Mouse (Mus musculus): Measurements from ENCODE around the gene Wnt5a. TPM values are rescaled to one million over a fixed set of nuclear protein-coding genes. Genes with fewer than 3 reads are reported as not detected.

The Wnt5a gene
- polyA plus RNA-seq, 1 experiment from 2014 or later = 26.6 TPM

DNA sequence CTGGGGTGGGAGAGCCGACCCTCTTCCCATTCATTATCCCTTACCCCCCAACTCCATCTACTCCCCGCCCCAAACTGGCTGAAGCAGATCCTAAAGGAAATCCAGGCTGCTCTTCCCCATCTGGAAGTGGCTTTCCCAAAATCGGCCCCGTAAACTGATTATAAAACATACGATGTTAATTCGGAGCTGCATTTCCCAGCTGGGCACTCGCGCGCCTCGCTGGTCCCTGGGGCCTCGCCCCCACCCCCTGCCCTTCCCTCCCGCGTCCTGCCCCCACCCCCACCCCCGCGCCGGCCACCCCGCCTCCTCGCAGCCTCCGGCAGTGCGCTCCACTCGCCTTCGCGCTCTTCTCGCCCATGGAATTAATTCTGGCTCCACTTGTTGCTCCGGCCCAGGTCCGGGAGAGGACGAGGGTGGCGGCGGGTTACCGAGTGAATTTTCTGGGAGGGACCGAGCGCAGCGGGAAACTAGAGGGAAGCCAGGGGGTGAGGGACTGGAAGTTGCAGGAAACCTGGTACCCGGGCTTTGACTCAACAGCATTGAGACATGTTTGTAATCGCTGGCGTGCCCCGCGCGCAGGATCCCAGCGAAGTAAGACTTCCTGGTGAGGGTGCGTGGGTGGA is 6.6 kb downstream of the Wnt5a start:
- peaks cover 57% of the 10 kb centered on the region for H3K4me1 ChIP-seq (replicated peaks)
- peak overlapping the region; percentile 62 for H3K4me3 ChIP-seq
- H3K36me3 ChIP-seq = no peaks in the 10 kb centered on the region
- H3K27ac ChIP-seq (replicated peaks) = peak overlapping the region; percentile 71
- peak overlapping the region; percentile 45 for H3K9ac ChIP-seq
- WGBS = 1% methylated on average over 38 of the region's 41 CpGs
- ATAC-seq (ENCODE audit: low FRiP score, low read depth) = no peak
- peak overlapping the region; percentile 90 for H3K4me2 ChIP-seq
- H3K27me3 ChIP-seq = peaks cover 16% of the 10 kb centered on the region
- no peaks in the 10 kb centered on the region for H3K9me3 ChIP-seq

DNA sequence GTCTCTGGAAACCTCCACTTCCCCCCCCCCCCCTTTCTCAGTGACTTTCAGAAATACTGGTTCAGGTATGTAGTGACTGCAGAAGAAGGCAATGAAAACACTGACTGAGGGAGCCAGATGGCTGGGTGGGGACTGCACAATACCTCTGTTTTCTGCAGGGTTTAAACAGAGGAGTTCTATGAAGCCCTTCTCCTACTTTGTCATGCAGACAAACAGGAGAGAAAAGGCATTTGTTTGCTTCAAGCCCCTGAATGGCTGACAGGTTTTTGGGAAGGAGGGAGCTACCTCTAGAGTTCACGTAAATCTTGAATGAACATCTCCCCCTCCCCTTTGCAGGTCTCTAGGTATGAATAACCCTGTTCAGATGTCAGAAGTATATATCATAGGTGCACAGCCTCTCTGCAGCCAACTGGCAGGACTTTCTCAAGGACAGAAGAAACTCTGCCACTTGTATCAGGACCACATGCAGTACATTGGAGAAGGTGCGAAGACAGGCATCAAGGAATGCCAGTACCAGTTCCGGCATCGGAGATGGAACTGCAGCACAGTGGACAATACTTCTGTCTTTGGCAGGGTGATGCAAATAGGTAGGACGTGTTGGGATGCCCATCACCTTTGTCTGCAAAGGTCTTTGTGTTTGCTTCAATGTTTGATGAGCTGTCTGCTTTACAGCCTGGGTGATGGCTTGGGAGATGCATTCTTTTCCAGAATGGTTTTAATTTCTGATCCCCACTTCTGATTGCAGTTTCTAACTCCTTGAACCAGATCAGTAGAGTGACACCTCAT is 8.4 kb downstream of the Wnt5a start:
- Histone ChIP-seq H3K4me2 (peak overlapping the region; percentile 90), H3K4me1 (replicated peaks) (peaks cover 45% of the 10 kb centered on the region), H3K27me3 (peaks cover 13% of the 10 kb centered on the region; the same call in 1 of the 2 replicates), H3K36me3 (no peaks in the 10 kb centered on the region), H3K4me3 (peak overlapping the region; percentile 62; the same call in 1 of the 2 replicates), H3K9me3 (no peaks in the 10 kb centered on the region), H3K27ac (replicated peaks) (no peak overlapping the region), H3K9ac (no peak overlapping the region)
- no peak for ATAC-seq (ENCODE audit: low FRiP score, low read depth)
- 64% methylated on average over 5 of the region's 5 CpGs for WGBS

DNA sequence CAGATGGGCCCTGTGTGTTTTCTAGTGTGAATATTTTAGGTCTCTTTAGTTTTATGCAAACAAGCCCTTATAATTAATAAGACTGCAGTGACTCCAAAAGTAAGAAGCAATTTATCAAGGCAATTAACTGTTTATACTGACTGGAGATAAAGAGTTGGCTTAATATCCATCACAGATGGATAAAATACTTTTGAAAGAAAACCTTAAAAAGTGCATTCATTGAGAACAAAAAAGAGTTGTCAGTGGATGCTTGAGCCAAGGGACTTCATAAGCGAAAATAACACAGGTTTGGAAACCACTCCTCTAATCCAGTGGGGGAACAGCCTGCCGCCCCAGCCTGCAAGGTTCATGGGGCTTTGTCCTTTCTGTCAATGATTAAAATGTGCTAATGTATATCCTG is 9.6 kb downstream of the Wnt5a start:
- H3K4me3 ChIP-seq = no peak overlapping the region
- ATAC-seq (ENCODE audit: low FRiP score, low read depth) = no peak
- H3K36me3 ChIP-seq = no peaks in the 10 kb centered on the region
- H3K27me3 ChIP-seq = peaks cover 13% of the 10 kb centered on the region; the same call in 1 of the 2 replicates
- H3K4me1 ChIP-seq (replicated peaks) = peaks cover 37% of the 10 kb centered on the region
- H3K27ac ChIP-seq (replicated peaks) = no peak overlapping the region
- peak overlapping the region; percentile 90 for H3K4me2 ChIP-seq
- H3K9ac ChIP-seq = no peak overlapping the region
- H3K9me3 ChIP-seq = no peaks in the 10 kb centered on the region
- WGBS = 22% methylated on average over 2 of the region's 2 CpGs

DNA sequence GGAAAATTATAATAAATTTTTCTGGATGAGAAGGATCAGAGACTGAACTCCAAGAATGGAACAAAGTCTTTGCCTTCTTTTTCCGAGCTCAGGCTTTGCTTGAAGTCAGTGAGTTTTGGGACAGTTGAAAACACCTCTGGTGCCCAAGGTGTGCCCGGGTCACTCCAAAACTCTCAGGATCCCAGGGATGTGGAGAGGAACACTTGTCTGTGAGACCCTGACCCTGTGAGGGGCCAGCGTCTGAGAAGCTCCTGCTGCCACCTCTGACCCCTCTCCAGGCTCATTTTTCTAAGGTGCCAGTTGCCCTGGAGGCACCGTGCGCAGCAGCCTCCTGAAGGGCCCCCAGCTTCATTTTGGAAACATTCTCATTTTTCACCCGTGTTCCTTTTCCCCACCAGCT is 10.8 kb downstream of the Wnt5a start:
- no peak for ATAC-seq (ENCODE audit: low FRiP score, low read depth)
- H3K36me3 ChIP-seq = no peaks in the 10 kb centered on the region
- H3K4me3 ChIP-seq = no peak overlapping the region
- WGBS = 35% methylated on average over 6 of the region's 6 CpGs
- H3K9ac ChIP-seq = no peak overlapping the region
- peaks cover 10% of the 10 kb centered on the region; the same call in 1 of the 2 replicates for H3K27me3 ChIP-seq
- H3K4me2 ChIP-seq = peak overlapping the region; percentile 20; the same call in 1 of the 2 replicates
- no peak overlapping the region for H3K27ac ChIP-seq (replicated peaks)
- H3K9me3 ChIP-seq = no peaks in the 10 kb centered on the region
- peaks cover 26% of the 10 kb centered on the region for H3K4me1 ChIP-seq (replicated peaks)

DNA sequence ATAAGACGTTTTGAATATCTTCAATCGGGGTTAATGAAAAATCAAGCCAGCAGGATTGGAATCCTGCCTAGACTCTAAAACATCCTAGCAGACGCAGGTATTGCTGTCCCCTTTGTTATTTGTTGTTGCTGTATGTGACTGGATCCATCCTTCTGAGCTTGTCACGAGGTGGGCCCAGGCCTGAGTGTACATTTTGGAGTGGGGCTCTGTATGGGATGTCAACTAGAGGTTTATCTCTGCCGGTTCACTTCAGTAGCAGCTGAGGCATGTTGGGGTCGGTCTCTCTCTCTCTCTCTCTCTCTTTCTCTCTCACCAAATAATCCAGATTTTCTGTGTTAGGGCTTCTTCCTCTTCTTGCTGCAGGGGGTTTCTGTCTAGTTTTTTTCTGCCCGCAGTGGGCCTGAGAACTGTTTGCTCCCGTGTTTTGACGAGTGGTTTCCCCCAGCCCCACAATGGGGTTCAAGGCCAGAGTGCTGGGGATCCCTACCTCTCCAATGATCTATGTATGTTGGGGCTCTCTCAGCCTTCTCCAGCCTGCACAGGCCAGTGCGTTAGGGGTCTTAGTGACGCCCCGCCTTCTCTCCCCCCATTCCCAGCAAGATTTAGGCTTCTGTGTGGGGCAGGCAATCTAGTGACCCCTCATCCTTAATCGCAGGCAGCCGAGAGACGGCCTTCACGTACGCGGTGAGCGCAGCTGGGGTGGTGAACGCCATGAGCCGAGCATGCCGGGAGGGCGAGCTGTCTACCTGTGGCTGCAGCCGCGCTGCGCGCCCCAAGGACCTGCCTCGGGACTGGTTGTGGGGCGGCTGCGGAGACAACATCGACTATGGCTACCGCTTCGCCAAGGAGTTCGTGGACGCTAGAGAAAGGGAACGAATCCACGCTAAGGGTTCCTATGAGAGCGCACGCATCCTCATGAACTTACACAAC is 13.3 kb downstream of the Wnt5a start:
- peak overlapping the region; percentile 29 for H3K4me2 ChIP-seq
- H3K27me3 ChIP-seq = peaks cover 7% of the 10 kb centered on the region; the same call in 1 of the 2 replicates
- WGBS = 73% methylated on average over 39 of the region's 39 CpGs
- peaks cover 10% of the 10 kb centered on the region for H3K4me1 ChIP-seq (replicated peaks)
- H3K9ac ChIP-seq = no peak overlapping the region
- no peaks in the 10 kb centered on the region for H3K36me3 ChIP-seq
- no peak overlapping the region for H3K4me3 ChIP-seq
- no peak for ATAC-seq (ENCODE audit: low FRiP score, low read depth)
- H3K9me3 ChIP-seq = no peaks in the 10 kb centered on the region
- no peak overlapping the region for H3K27ac ChIP-seq (replicated peaks)

DNA sequence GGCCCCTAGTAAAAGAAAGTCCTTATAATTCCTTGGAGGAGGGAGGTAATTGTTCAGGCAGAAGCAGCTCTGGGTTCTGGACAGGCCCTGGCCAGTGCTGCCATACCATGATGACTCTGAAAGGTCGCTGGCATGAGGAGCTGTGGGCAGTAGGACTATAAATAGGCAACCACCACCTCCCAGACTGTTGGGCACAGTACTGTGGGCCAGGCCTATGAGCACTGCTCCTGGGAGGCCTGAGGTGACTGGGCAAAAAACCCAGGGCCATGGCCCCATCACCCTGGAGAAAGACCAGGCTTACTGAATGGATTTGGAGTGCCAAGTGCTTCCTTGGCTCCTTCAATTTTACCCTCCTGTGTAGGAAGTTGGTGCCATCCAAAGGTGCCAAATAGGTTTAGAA is 16.6 kb downstream of the Wnt5a start:
- Histone ChIP-seq H3K9me3 (no peaks in the 10 kb centered on the region), H3K4me3 (no peak overlapping the region)

DNA sequence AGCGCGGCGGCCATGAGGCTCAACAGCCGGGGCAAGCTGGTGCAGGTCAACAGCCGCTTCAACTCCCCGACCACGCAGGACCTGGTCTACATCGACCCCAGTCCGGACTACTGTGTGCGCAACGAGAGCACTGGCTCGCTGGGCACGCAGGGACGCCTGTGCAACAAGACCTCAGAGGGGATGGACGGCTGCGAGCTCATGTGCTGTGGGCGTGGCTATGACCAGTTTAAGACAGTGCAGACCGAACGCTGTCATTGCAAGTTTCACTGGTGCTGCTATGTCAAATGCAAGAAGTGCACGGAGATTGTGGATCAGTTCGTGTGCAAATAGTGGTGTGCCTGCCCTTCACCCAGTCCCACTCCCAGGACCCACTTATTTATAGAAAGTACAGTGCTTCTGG is 18.1 kb downstream of the Wnt5a start:
- H3K4me1 ChIP-seq (replicated peaks) = no peaks in the 10 kb centered on the region
- H3K9me3 ChIP-seq = no peaks in the 10 kb centered on the region
- no peak overlapping the region for H3K27ac ChIP-seq (replicated peaks)
- H3K4me3 ChIP-seq = no peak overlapping the region
- 0 out of 2 replicates have a peak, but pooled peaks cover 3% of the 10 kb centered on the region for H3K36me3 ChIP-seq
- no peak for ATAC-seq (ENCODE audit: low FRiP score, low read depth)
- 84% methylated on average over 21 of the region's 21 CpGs for WGBS
- H3K4me2 ChIP-seq = no peak overlapping the region
- no peak overlapping the region for H3K9ac ChIP-seq
- H3K27me3 ChIP-seq = no peaks in the 10 kb centered on the region

More for the DNA sequence above, 16.6 kb downstream of the Wnt5a start:
- Histone ChIP-seq H3K27me3 (no peaks in the 10 kb centered on the region), H3K9ac (no peak overlapping the region), H3K36me3 (0 out of 2 replicates have a peak, but pooled peaks cover 3% of the 10 kb centered on the region), H3K27ac (replicated peaks) (no peak overlapping the region), H3K4me1 (replicated peaks) (peaks cover 2% of the 10 kb centered on the region), H3K4me2 (no peak overlapping the region)
- ATAC-seq (ENCODE audit: low FRiP score, low read depth) = no peak
- 96% methylated on average over 1 of the region's 1 CpGs for WGBS

DNA sequence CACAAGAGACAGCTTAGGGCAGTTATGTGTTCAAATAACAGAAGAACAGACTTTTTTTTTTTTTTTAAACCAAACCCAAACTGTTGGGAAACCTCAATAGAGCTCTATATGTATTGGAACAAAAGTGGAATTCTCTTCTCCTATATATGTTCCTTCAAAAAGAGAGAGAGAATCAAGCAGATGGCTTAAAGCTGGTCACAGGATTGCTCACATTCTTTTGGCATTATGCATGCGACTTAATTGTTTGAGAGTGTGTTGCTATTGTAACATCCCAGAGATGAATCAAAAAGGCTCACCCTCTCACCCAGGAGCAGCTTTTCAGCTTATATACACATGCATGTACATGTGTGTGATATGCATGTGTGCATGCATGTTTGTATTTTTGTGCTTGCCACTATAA is 21.0 kb downstream of the Wnt5a start:
- H3K27me3 ChIP-seq = no peaks in the 10 kb centered on the region
- 49% methylated on average over 1 of the region's 1 CpGs for WGBS
- H3K9me3 ChIP-seq = no peaks in the 10 kb centered on the region
- no peak overlapping the region for H3K27ac ChIP-seq (replicated peaks)
- no peak for ATAC-seq (ENCODE audit: low FRiP score, low read depth)
- no peak overlapping the region for H3K4me2 ChIP-seq
- no peaks in the 10 kb centered on the region for H3K4me1 ChIP-seq (replicated peaks)
- H3K36me3 ChIP-seq = 0 out of 2 replicates have a peak, but pooled peaks cover 3% of the 10 kb centered on the region
- no peak overlapping the region for H3K9ac ChIP-seq
- no peak overlapping the region for H3K4me3 ChIP-seq

DNA sequence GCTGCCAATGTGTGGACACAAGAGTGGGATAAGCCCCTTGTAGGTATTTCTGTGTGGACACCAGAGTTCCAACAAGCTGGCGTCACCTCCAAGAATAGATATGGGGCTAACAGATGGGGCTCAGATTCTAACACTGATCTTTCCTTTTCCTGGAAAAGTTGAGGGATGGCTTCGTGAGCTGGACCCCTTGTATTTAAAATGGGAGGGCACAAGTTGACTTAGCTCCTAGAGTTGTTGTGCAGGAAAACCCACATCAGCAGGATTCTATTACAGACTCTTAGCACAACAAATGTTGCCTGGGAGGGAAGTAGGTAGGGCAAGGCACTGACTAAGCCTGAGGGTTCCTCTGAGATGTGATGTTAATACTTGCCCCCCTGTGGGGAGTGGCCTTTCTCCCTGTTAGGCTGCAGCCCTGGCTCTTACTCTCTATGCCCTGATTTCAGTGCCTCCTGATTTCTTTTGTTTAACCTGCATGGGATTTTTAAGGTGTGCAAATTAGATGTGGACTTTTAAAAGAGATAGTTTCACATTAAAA is 23.7 kb downstream of the Wnt5a start:
- ATAC-seq (ENCODE audit: low FRiP score, low read depth) = no peak
- 0 out of 2 replicates have a peak, but pooled peaks cover 3% of the 10 kb centered on the region for H3K36me3 ChIP-seq
- H3K9me3 ChIP-seq = no peaks in the 10 kb centered on the region
- H3K9ac ChIP-seq = no peak overlapping the region
- H3K4me1 ChIP-seq (replicated peaks) = no peaks in the 10 kb centered on the region
- H3K4me2 ChIP-seq = no peak overlapping the region
- no peak overlapping the region for H3K27ac ChIP-seq (replicated peaks)
- H3K4me3 ChIP-seq = no peak overlapping the region
- 66% methylated on average over 2 of the region's 2 CpGs for WGBS
- H3K27me3 ChIP-seq = no peaks in the 10 kb centered on the region

DNA sequence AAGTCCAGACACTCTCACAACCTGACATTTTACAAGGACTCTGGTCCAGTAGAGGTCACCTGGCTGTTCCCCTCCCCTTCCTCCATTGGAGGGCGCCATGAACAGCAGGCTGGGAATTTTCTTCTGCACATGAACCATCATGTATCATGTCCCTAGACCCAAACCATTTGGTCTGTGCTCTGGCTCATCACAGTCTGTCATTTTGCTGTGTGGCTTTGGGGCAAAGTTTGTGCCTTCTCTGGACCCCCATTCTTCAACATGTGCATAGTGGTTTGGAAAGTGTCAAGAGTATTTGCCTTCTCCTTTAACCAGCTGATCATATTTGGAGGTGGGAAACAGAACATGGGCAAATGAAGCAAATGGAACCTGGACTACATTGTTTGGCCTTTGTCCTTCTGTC is 27.0 kb downstream of the Wnt5a start:
- H3K36me3 ChIP-seq = no peaks in the 10 kb centered on the region
- H3K4me2 ChIP-seq = no peak overlapping the region
- no peaks in the 10 kb centered on the region for H3K9me3 ChIP-seq
- ATAC-seq (ENCODE audit: low FRiP score, low read depth) = no peak
- H3K27ac ChIP-seq (replicated peaks) = no peak overlapping the region
- 42% methylated on average over 1 of the region's 1 CpGs for WGBS
- H3K4me3 ChIP-seq = no peak overlapping the region
- H3K4me1 ChIP-seq (replicated peaks) = 0 out of 2 replicates have a peak, but pooled peaks cover 7% of the 10 kb centered on the region
- H3K9ac ChIP-seq = no peak overlapping the region
- H3K27me3 ChIP-seq = no peaks in the 10 kb centered on the region

DNA sequence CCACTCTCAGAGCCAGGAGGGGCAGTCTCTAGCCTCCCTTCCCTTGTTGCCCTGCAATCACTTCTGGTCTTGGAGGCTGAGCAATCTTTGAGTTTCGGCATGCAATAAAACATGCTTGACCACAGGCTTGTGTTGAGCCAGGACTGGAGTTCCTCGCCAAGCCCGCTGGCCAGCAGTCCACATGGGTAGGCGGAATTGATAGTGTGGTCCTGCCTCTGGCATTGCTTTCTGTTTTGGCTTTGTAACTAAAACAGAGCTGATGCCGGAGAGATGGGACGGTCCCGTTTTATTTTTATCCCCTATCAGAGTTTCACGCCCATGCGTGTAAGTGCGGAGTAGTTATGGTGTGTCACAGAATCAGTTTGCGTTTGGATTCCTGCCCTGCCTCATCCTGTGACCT is 28.4 kb downstream of the Wnt5a start:
- H3K4me1 ChIP-seq (replicated peaks) = 0 out of 2 replicates have a peak, but pooled peaks cover 7% of the 10 kb centered on the region
- H3K9me3 ChIP-seq = no peaks in the 10 kb centered on the region
- no peak overlapping the region for H3K4me2 ChIP-seq
- no peak for ATAC-seq (ENCODE audit: low FRiP score, low read depth)
- WGBS = 95% methylated on average over 11 of the region's 11 CpGs
- H3K27me3 ChIP-seq = no peaks in the 10 kb centered on the region
- no peak overlapping the region for H3K27ac ChIP-seq (replicated peaks)
- no peak overlapping the region for H3K4me3 ChIP-seq
- no peaks in the 10 kb centered on the region for H3K36me3 ChIP-seq
- H3K9ac ChIP-seq = no peak overlapping the region

All from hindbrain, embryonic 15.5 days (tissue).